Mouse (Mus musculus) heart, adult 2 months (tissue): ENCODE data around the gene Scgb1a1.

Source experiments
- CTCF ChIP-seq: fragments of 200-600 bp; IDR thresholded peaks from 2 replicates; pipeline ENCODE4 v1.8.1; 2022; ENCODE audit warnings: antibody characterized with exemption, mild to moderate bottlenecking, moderate library complexity
- EP300 ChIP-seq: fragments of 200-500 bp; IDR thresholded peaks from 2 replicates; pipeline ENCODE4 v1.6.1; 2011; ENCODE audit warnings: low read depth, low read length, control low read depth; ENCODE audit not compliant: insufficient read depth
- POLR2A ChIP-seq: fragments of 200-500 bp; IDR thresholded peaks from 2 replicates; pipeline ENCODE4 v1.6.1; 2011; ENCODE audit warnings: mild to moderate bottlenecking, low read depth, low read length, control low read depth; ENCODE audit not compliant: insufficient read depth

DNA sequence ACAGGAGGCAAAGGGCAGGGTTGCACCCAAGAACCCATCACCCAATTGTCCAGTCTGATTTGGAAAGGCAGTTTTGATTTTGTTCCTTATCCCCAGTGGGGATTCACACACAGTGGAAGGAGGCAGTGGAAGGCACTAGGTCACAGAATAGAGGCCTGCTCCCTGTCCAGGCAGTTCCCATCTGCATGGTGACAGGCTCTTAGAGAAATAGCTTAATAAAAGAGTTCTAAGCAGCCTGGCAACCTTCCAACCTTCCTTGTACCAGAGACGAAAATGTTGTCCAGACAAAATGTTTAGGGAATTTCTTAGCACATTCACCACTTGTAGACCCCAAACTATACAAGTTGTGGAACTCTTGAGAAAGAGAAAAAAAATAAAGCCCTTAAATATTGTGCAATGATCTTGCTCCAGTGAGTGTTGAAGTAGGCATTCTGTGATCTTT, 39.8 kb downstream of the Scgb1a1 start:
- no peak for TF ChIP-seq EP300
- TF ChIP-seq POLR2A: no peak
- TF ChIP-seq CTCF: no peak
